Mouse (Mus musculus): ENCODE data around the gene Espnl. TPM values are rescaled to one million over a fixed set of nuclear protein-coding genes. Genes with fewer than 3 reads are reported as not detected.

The Espnl gene
- total and polyA plus RNA-seq, 3 experiments, result 7.0 to 11.2 (median 9.8) TPM

GRCm38 (mm10) chr1:91297799-91298744 is 23.8 kb upstream of the Espnl start, which contains the start of gene Scly:
TSS of gene Scly (plus strand) at chr1:91298338.
- peak within 1 kb of the TSS; percentile 86 for H3K27ac ChIP-seq (ENCODE audit: insufficient read depth, low read depth)
- 0 out of 2 replicates have a peak, but pooled peaks have one; percentile 30 for TF ChIP-seq UBTF (IDR thresholded peaks at IDR 0.05; ENCODE audit: low read depth, low read length)
- peak; percentile 77 for TF ChIP-seq SIN3A (IDR thresholded peaks at IDR 0.05; ENCODE audit: low read length)
- TF ChIP-seq ZKSCAN1 (IDR thresholded peaks at IDR 0.05; ENCODE audit: borderline replicate concordance, low read depth, low read length), result peak; percentile 97
- TF ChIP-seq MEF2A (IDR thresholded peaks at IDR 0.05; ENCODE audit: borderline replicate concordance, low read depth, low read length), result peak; percentile 43; the same call in 1 of the 2 replicates
- TF ChIP-seq RCOR1 (conservative IDR thresholded peaks at IDR 0.05; ENCODE audit: low read depth, low read length), result no peak
- no peak; the same call in 1 of the 2 replicates for TF ChIP-seq HCFC1 (IDR thresholded peaks at IDR 0.05; ENCODE audit: low read depth, low read length)
- TF ChIP-seq E2F4 (IDR thresholded peaks at IDR 0.05; ENCODE audit: insufficient replicate concordance, low read depth, low read length), result no peak
- no peak for TF ChIP-seq KAT2A (IDR thresholded peaks at IDR 0.05; ENCODE audit: insufficient replicate concordance, low read length)
- TF ChIP-seq CTCF (conservative IDR thresholded peaks at IDR 0.05 in 1 of 2, IDR thresholded peaks at IDR 0.05 in 1 of 2; ENCODE audit: low read depth in 2 of 2, low read length in 2 of 2), result no peak
- TF ChIP-seq MAX (IDR thresholded peaks at IDR 0.05; ENCODE audit: low read length), result peak; percentile 87
- no peak; the same call in none of the 2 replicates for TF ChIP-seq IRF4 (IDR thresholded peaks at IDR 0.05; ENCODE audit: low read depth, low read length)
- peak; percentile 68; the same call in 1 of the 2 replicates for TF ChIP-seq CHD2 (IDR thresholded peaks at IDR 0.05; ENCODE audit: low read length)
- TF ChIP-seq EP300 (IDR thresholded peaks at IDR 0.05; ENCODE audit: low read length), result no peak
- TF ChIP-seq CHD1 (IDR thresholded peaks at IDR 0.05; ENCODE audit: low read depth, low read length), result no peak
- TF ChIP-seq PAX5 (IDR thresholded peaks at IDR 0.05; ENCODE audit: low read length), result no peak
- TF ChIP-seq MAZ (IDR thresholded peaks at IDR 0.05; ENCODE audit: low read depth, low read length), result no peak
- peak; percentile 84 for TF ChIP-seq USF2 (conservative IDR thresholded peaks at IDR 0.05; ENCODE audit: low read depth, low read length)
- no peak for TF ChIP-seq ZNF384 (IDR thresholded peaks at IDR 0.05; ENCODE audit: low read depth, low read length)
- TF ChIP-seq SMC3 (IDR thresholded peaks at IDR 0.05; ENCODE audit: low read depth, low read length), result no peak
- peak; percentile 66 for TF ChIP-seq TBP (conservative IDR thresholded peaks at IDR 0.05; ENCODE audit: low read depth, low read length)
- TF ChIP-seq MAFK (IDR thresholded peaks at IDR 0.05; ENCODE audit: insufficient replicate concordance, low read length), result no peak
- TF ChIP-seq NELFE (IDR thresholded peaks at IDR 0.05; ENCODE audit: low read depth, low read length), result peak; percentile 73; the same call in 1 of the 2 replicates
- peak; percentile 81; the same call in 1 of the 2 replicates for TF ChIP-seq MXI1 (IDR thresholded peaks at IDR 0.05; ENCODE audit: low read depth, low read length)
- no peak for TF ChIP-seq ZC3H11A (IDR thresholded peaks at IDR 0.05; ENCODE audit: low read depth, low read length)
- no peak for TF ChIP-seq JUND (conservative IDR thresholded peaks at IDR 0.05; ENCODE audit: low read depth, low read length)
- peak; percentile 93 for TF ChIP-seq USF1 (IDR thresholded peaks at IDR 0.05; ENCODE audit: low read depth, low read length)
- TF ChIP-seq ZMIZ1 (IDR thresholded peaks at IDR 0.05; ENCODE audit: low read depth, low read length), result peak; percentile 93
- TF ChIP-seq NRF1 (IDR thresholded peaks at IDR 0.05; ENCODE audit: low read depth, low read length), result no peak
- no peak for TF ChIP-seq JUN (IDR thresholded peaks at IDR 0.05; ENCODE audit: insufficient read depth, low read depth, low read length)
- TF ChIP-seq POLR2A (IDR thresholded peaks at IDR 0.05; ENCODE audit: low read depth, low read length), result peak; percentile 83
- TF ChIP-seq GABPA (IDR thresholded peaks at IDR 0.05; ENCODE audit: insufficient replicate concordance, low read depth, low read length), result no peak
- peak; percentile 80 for TF ChIP-seq TCF12 (IDR thresholded peaks at IDR 0.05; ENCODE audit: low read depth, low read length)
- no peak for TF ChIP-seq RAD21 (IDR thresholded peaks at IDR 0.05; ENCODE audit: low read depth, low read length)
- TF ChIP-seq BHLHE40 (IDR thresholded peaks at IDR 0.05; ENCODE audit: low read depth, low read length), result no peak; the same call in 1 of the 2 replicates
- TF ChIP-seq ETS1 (conservative IDR thresholded peaks at IDR 0.05; ENCODE audit: low read depth, low read length), result no peak
- peak; percentile 92 for TF ChIP-seq POLR2AphosphoS2 (IDR thresholded peaks at IDR 0.05; ENCODE audit: low read depth, low read length)
- no peak for TF ChIP-seq MYC (IDR thresholded peaks at IDR 0.05; ENCODE audit: low read depth, low read length)
- peak; percentile 55 for TF ChIP-seq ELF1 (IDR thresholded peaks at IDR 0.05; ENCODE audit: low read depth, low read length)
- H3K36me3 ChIP-seq (replicated peaks in 1 of 2; ENCODE audit: control insufficient read depth in 1 of 2, insufficient read depth in 1 of 2, low read length in 1 of 2), result peaks cover 17 to 47% of the 10 kb centered on the region in 2 experiments
- dilution Hi-C loops (cut with MboI; ENCODE audit: extremely low pct_ligation_motif_present, extremely low pct_unique_long_range_greater_than_20kb, low sequenced_read_pairs) (no loop called here), in situ Hi-C loops (cut with MboI; ENCODE audit: low pct_ligation_motif_present, low pct_unique_long_range_greater_than_20kb, low sequenced_read_pairs) (no loop called here)
- H3K4me2 ChIP-seq (ENCODE audit: insufficient read depth, low read depth, poor library complexity, severe bottlenecking), result peak within 1 kb of the TSS; percentile 94
- H3K79me2 ChIP-seq (replicated peaks; ENCODE audit: control insufficient read depth, extremely low read depth, insufficient read depth, poor library complexity, severe bottlenecking), result peaks cover 5% of the 10 kb centered on the region; the same call in 1 of the 2 replicates
- peak within 1 kb of the TSS; percentile 96 for H3K9ac ChIP-seq (ENCODE audit: insufficient read depth, low read depth)
- no peaks in the 10 kb centered on the region for H3K9me3 ChIP-seq (replicated peaks; ENCODE audit: low read length)
- H3K27me3 ChIP-seq (replicated peaks), result no peaks in the 10 kb centered on the region
- peak within 1 kb of the TSS; percentile 66 to 97 (median 77) for H3K4me3 ChIP-seq (replicated peaks in 1 of 3; ENCODE audit: low read depth in 2 of 3, low read length in 2 of 3, poor library complexity in 1 of 3)
- DNase-seq (ENCODE audit: extremely low read depth), result peak; percentile 89
- H3K4me1 ChIP-seq (ENCODE audit: control insufficient read depth in 1 of 2, insufficient read depth in 2 of 2), result peaks cover 5 to 38% of the 10 kb centered on the region in 2 experiments

Data from CH12.LX (cell line).